ENCODE assay signal across 12 mouse cellular contexts in genomic region chr17:26576833-26577232, GRCm38 (mm10). TPM values are rescaled to one million over a fixed set of nuclear protein-coding genes. Genes with fewer than 3 reads are reported as not detected.
A peak's percentile ranks its signal among the peaks of the same experiment; 100 is the strongest.
DNase-seq lines count a peak whose midpoint lies in the region; ATAC-seq and TF ChIP-seq lines count a peak whose summit lies in the region.
"Had no signal": no experiment of that assay in that cellular context is flagged by ENCODE, and none has a peak within 500 bp of the region (broad histone marks: within the 10 kb centered on the region; RNA-seq: fewer than 3 reads in every experiment).

No protein-coding gene starts in this region.

- no peak for DNase-seq in forebrain, postnatal 0 days
- peak; percentile 83 for DNase-seq in adrenal gland, postnatal 14 days
- DNase-seq in heart, adult 11 months: peak; percentile 99
- DNase-seq in kidney, postnatal 4 days: peak; percentile 60 to 68
- DNase-seq in thymus, adult 2 months: no peak
- DNase-seq in cerebellum, adult 8-10 months: no peak
- DNase-seq in hindbrain, postnatal 0 days (ENCODE audit: low spot score): no peak
- DNase-seq: embryo, embryonic 11 days; liver; thymus, postnatal 36 days had no signal

- TF ChIP-seq POLR2A in thymus, adult 2 months (IDR thresholded peaks at IDR 0.05; ENCODE audit: control insufficient read depth, extremely low read depth, insufficient read depth, low read length, poor library complexity): no peak

- H3K4me1 ChIP-seq in forebrain, postnatal 0 days (ENCODE audit: insufficient read depth): no peaks in the 10 kb centered on the region
- peaks cover 17% of the 10 kb centered on the region for H3K4me1 ChIP-seq in forebrain, embryonic 13.5 days
- peaks cover 23% of the 10 kb centered on the region for H3K4me1 ChIP-seq in thymus, adult 2 months (replicated peaks; ENCODE audit: control insufficient read depth, insufficient read depth, low read length)
- H3K4me1 ChIP-seq in hindbrain, postnatal 0 days (ENCODE audit: insufficient read depth, low read length): no peaks in the 10 kb centered on the region; the same call in 1 of the 2 replicates

- ATAC-seq in forebrain, postnatal 0 days: no peak
- no peak for ATAC-seq in forebrain, embryonic 13.5 days
- no peak for ATAC-seq in hindbrain, postnatal 0 days

- H3K4me2 ChIP-seq in forebrain, postnatal 0 days (ENCODE audit: low read depth): no peak overlapping the region
- H3K4me2 ChIP-seq in forebrain, embryonic 13.5 days: no peak overlapping the region
- H3K4me2 ChIP-seq in hindbrain, postnatal 0 days (ENCODE audit: low read depth, low read length): no peak overlapping the region
- H3K4me2 ChIP-seq: neural tube, embryonic 13.5 days had no signal

- no peaks in the 10 kb centered on the region for H3K9me3 ChIP-seq in forebrain, postnatal 0 days (ENCODE audit: low read length)
- no peaks in the 10 kb centered on the region for H3K9me3 ChIP-seq in forebrain, embryonic 13.5 days (replicated peaks)
- no peaks in the 10 kb centered on the region for H3K9me3 ChIP-seq in hindbrain, postnatal 0 days (ENCODE audit: low read length)
- H3K9me3 ChIP-seq: neural tube, embryonic 13.5 days had no signal

- WGBS in forebrain, postnatal 0 days: 90% methylated on average over 7 of the region's 7 CpGs
- WGBS in forebrain, embryonic 13.5 days: 92% methylated on average over 7 of the region's 7 CpGs
- WGBS in thymus, adult 2 months: 91% methylated on average over 7 of the region's 7 CpGs
- WGBS in hindbrain, postnatal 0 days: 75% methylated on average over 7 of the region's 7 CpGs

- no peak overlapping the region for H3K9ac ChIP-seq in forebrain, postnatal 0 days
- H3K9ac ChIP-seq in forebrain, embryonic 13.5 days: no peak overlapping the region
- H3K9ac ChIP-seq in hindbrain, postnatal 0 days (replicated peaks; ENCODE audit: low read length): no peak overlapping the region
- H3K9ac ChIP-seq: neural tube, embryonic 13.5 days had no signal

- H3K27ac ChIP-seq in forebrain, postnatal 0 days (ENCODE audit: low read depth, low read length): peak overlapping the region; percentile 1; the same call in 1 of the 2 replicates
- H3K27ac ChIP-seq in forebrain, embryonic 13.5 days: no peak overlapping the region
- no peak overlapping the region for H3K27ac ChIP-seq in thymus, adult 2 months (ENCODE audit: control insufficient read depth, insufficient read depth, low read length)
- H3K27ac ChIP-seq in hindbrain, postnatal 0 days: no peak overlapping the region
- H3K27ac ChIP-seq: neural tube, embryonic 13.5 days had no signal

- no peak overlapping the region for H3K4me3 ChIP-seq in forebrain, postnatal 0 days (ENCODE audit: low read depth, low read length)
- no peak overlapping the region for H3K4me3 ChIP-seq in forebrain, embryonic 13.5 days
- no peak overlapping the region for H3K4me3 ChIP-seq in thymus, adult 2 months (ENCODE audit: control insufficient read depth, insufficient read depth, low read length)
- H3K4me3 ChIP-seq in hindbrain, postnatal 0 days (ENCODE audit: low read length): no peak overlapping the region
- H3K4me3 ChIP-seq: neural tube, embryonic 13.5 days had no signal

- TF ChIP-seq CTCF in forebrain, postnatal 0 days (IDR thresholded peaks at IDR 0.05; ENCODE audit: low read depth): no peak
- no peak for TF ChIP-seq CTCF in thymus, adult 2 months (IDR thresholded peaks at IDR 0.05; ENCODE audit: borderline replicate concordance, control insufficient read depth, extremely low read depth, insufficient read depth, low read length, poor library complexity)
- TF ChIP-seq CTCF in hindbrain, postnatal 0 days (IDR thresholded peaks at IDR 0.05; ENCODE audit: low read depth): no peak

- no peaks in the 10 kb centered on the region for H3K27me3 ChIP-seq in forebrain, postnatal 0 days (ENCODE audit: insufficient read depth, low read length)
- H3K27me3 ChIP-seq in forebrain, embryonic 13.5 days: no peaks in the 10 kb centered on the region
- H3K27me3 ChIP-seq in thymus, adult 2 months (ENCODE audit: control insufficient read depth, insufficient read depth, low read length): no peaks in the 10 kb centered on the region
- H3K27me3 ChIP-seq in hindbrain, postnatal 0 days (ENCODE audit: insufficient read depth, low read length): no peaks in the 10 kb centered on the region
- H3K27me3 ChIP-seq: neural tube, embryonic 13.5 days had no signal

- H3K36me3 ChIP-seq in forebrain, postnatal 0 days (ENCODE audit: insufficient read depth): peaks cover 30% of the 10 kb centered on the region
- peaks cover 43% of the 10 kb centered on the region for H3K36me3 ChIP-seq in forebrain, embryonic 13.5 days (ENCODE audit: poor library complexity, severe bottlenecking)
- no peaks in the 10 kb centered on the region for H3K36me3 ChIP-seq in thymus, adult 2 months (ENCODE audit: control insufficient read depth, insufficient read depth, low read length)
- H3K36me3 ChIP-seq in hindbrain, postnatal 0 days (ENCODE audit: insufficient read depth, low read length): no peaks in the 10 kb centered on the region

RNA-seq across cellular contexts. Expression of gene Dusp1, which starts 14.9 kb away (rescaled TPM):
- 32.7 and 41.0 TPM in 2 replicates for total RNA-seq in forebrain, postnatal 0 days (2014; rRNA removed)
- polyA plus RNA-seq in forebrain, postnatal 0 days (2015; fragmentation: Nextera tagmentation; extraction: Ambion mirVana): 36.0 and 38.5 TPM in 2 replicates
- polyA plus RNA-seq in forebrain, embryonic 13.5 days (2015; fragmentation: Nextera tagmentation; extraction: Ambion mirVana): 39.4 and 40.2 TPM in 2 replicates
- 56.6 and 66.3 TPM in 2 replicates for total RNA-seq in adrenal gland, postnatal 14 days (2021)
- polyA plus RNA-seq in thymus, adult 2 months (2012; rRNA removed): 53.8 and 59.3 TPM in 2 replicates
- total RNA-seq in hindbrain, postnatal 0 days (2014; rRNA removed): 50.5 and 51.4 TPM in 2 replicates
- 25.3 and 27.0 TPM in 2 replicates for polyA plus RNA-seq in hindbrain, postnatal 0 days (2015; fragmentation: Nextera tagmentation; extraction: Ambion mirVana)

RNA-seq across cellular contexts. Expression of gene Ergic1, which starts 15.5 kb away (rescaled TPM):
- 137 and 186 TPM in 2 replicates for total RNA-seq in forebrain, postnatal 0 days (2014; rRNA removed)
- polyA plus RNA-seq in forebrain, postnatal 0 days (2015; fragmentation: Nextera tagmentation; extraction: Ambion mirVana): 103 and 106 TPM in 2 replicates
- polyA plus RNA-seq in forebrain, embryonic 13.5 days (2015; fragmentation: Nextera tagmentation; extraction: Ambion mirVana): 95.9 and 109 TPM in 2 replicates
- 126 and 143 TPM in 2 replicates for total RNA-seq in adrenal gland, postnatal 14 days (2021)
- polyA plus RNA-seq in thymus, adult 2 months (2012; rRNA removed): 80.2 and 86.3 TPM in 2 replicates
- total RNA-seq in hindbrain, postnatal 0 days (2014; rRNA removed): 235 and 250 TPM in 2 replicates
- 81.2 and 93.5 TPM in 2 replicates for polyA plus RNA-seq in hindbrain, postnatal 0 days (2015; fragmentation: Nextera tagmentation; extraction: Ambion mirVana)

Comparison
In these comparisons a context has a peak if more than half of its experiments do, and no peak if none do; other contexts are left out.
1. DNase-seq: peak in adrenal gland, postnatal 14 days (single experiment), heart, adult 11 months (single experiment) and kidney, postnatal 4 days (2 of 2); none in forebrain, postnatal 0 days (single experiment), thymus, adult 2 months (single experiment), cerebellum, adult 8-10 months (single experiment) and hindbrain, postnatal 0 days (single experiment).